Comparison of ENCODE assay signal across 13 mouse cellular contexts in genomic region chr6:100233522-100233921, GRCm38 (mm10). TPM values are rescaled to one million over a fixed set of nuclear protein-coding genes. Genes with fewer than 3 reads are reported as not detected.
A peak's percentile ranks its signal among the peaks of the same experiment; 100 is the strongest.
DNase-seq lines count a peak whose midpoint lies in the region; ATAC-seq and TF ChIP-seq lines count a peak whose summit lies in the region.
"Had no signal": no experiment of that assay in that cellular context is flagged by ENCODE, and none has a peak within 500 bp of the region (broad histone marks: within the 10 kb centered on the region; RNA-seq: fewer than 3 reads in every experiment).

No protein-coding gene starts in this region.

- peaks cover 15% of the 10 kb centered on the region; the same call in 1 of the 2 replicates for H3K79me2 ChIP-seq in liver, adult 2 months (ENCODE audit: control insufficient read depth, insufficient read depth, low read length)

- H3K36me3 ChIP-seq in liver, adult 2 months (ENCODE audit: control insufficient read depth, insufficient read depth, low read length) = peaks cover 4% of the 10 kb centered on the region; the same call in 1 of the 2 replicates
- H3K36me3 ChIP-seq in liver, embryonic 12.5 days = peaks cover 7% of the 10 kb centered on the region; the same call in 1 of the 2 replicates
- 0 out of 2 replicates have a peak, but pooled peaks cover 2% of the 10 kb centered on the region for H3K36me3 ChIP-seq in forebrain, embryonic 15.5 days
- no peaks in the 10 kb centered on the region for H3K36me3 ChIP-seq in midbrain, embryonic 14.5 days (ENCODE audit: control insufficient read depth, insufficient read depth, low read length)

- no peak overlapping the region for H3K9ac ChIP-seq in liver, adult 2 months (ENCODE audit: low read depth, low read length)
- no peak overlapping the region for H3K9ac ChIP-seq in liver, embryonic 12.5 days
- H3K9ac ChIP-seq in forebrain, embryonic 15.5 days (replicated peaks) = no peak overlapping the region
- H3K9ac ChIP-seq in midbrain, embryonic 14.5 days (replicated peaks; ENCODE audit: low read length) = no peak overlapping the region
- H3K9ac ChIP-seq: heart, embryonic 13.5 days; liver, embryonic 13.5 days had no signal

- no peak for ATAC-seq in liver, embryonic 12.5 days
- ATAC-seq in forebrain, embryonic 15.5 days (replicated peaks) = peak; percentile 83
- peak; percentile 43; the same call in 1 of the 2 replicates for ATAC-seq in midbrain, embryonic 14.5 days (ENCODE audit: low FRiP score, low TSS enrichment)

- 27% methylated on average over 3 of the region's 3 CpGs for WGBS in liver, adult 2 months
- WGBS in liver, embryonic 12.5 days (ENCODE audit: insufficient replicate concordance) = 84% methylated on average over 3 of the region's 3 CpGs
- WGBS in forebrain, embryonic 15.5 days = 12% methylated on average over 3 of the region's 3 CpGs
- WGBS in midbrain, embryonic 14.5 days = 29% methylated on average over 3 of the region's 3 CpGs

- no peaks in the 10 kb centered on the region for H3K9me3 ChIP-seq in liver, embryonic 12.5 days (replicated peaks)
- H3K9me3 ChIP-seq in forebrain, embryonic 15.5 days = no peaks in the 10 kb centered on the region
- no peaks in the 10 kb centered on the region for H3K9me3 ChIP-seq in midbrain, embryonic 14.5 days (ENCODE audit: control insufficient read depth, low read length)
- H3K9me3 ChIP-seq: G1E; heart, embryonic 13.5 days; liver, embryonic 13.5 days had no signal

- no peak for TF ChIP-seq CTCF in liver, adult 2 months (IDR thresholded peaks at IDR 0.05; ENCODE audit: low read depth, low read length)

- peaks cover 13% of the 10 kb centered on the region; the same call in 1 of the 2 replicates for H3K4me1 ChIP-seq in liver, adult 2 months (ENCODE audit: control insufficient read depth, insufficient read depth, low read length)
- peaks cover 47% of the 10 kb centered on the region for H3K4me1 ChIP-seq in liver, embryonic 12.5 days
- peaks cover 14% of the 10 kb centered on the region for H3K4me1 ChIP-seq in forebrain, embryonic 15.5 days
- peaks cover 19% of the 10 kb centered on the region for H3K4me1 ChIP-seq in midbrain, embryonic 14.5 days (ENCODE audit: control insufficient read depth, insufficient read depth, low read length)

- peak; percentile 75 for DNase-seq in liver, adult 2 months (ENCODE audit: extremely low read depth, low read depth, low spot score)
- DNase-seq in NIH3T3 (ENCODE audit: low read depth) = peak; percentile 62
- peak; percentile 69 for DNase-seq in midbrain, embryonic 14.5 days
- no peak for DNase-seq in testis, postnatal 14 days (ENCODE audit: low spot score)
- no peak for DNase-seq in left cerebral cortex, adult 11 months (ENCODE audit: low spot score)
- DNase-seq: liver, embryonic 13.5 days; spleen, adult 18-20 months; thymus, postnatal 36 days had no signal

- no peak overlapping the region for H3K4me3 ChIP-seq in liver, adult 2 months (ENCODE audit: insufficient read depth, low read depth, low read length)
- H3K4me3 ChIP-seq in liver, embryonic 12.5 days = no peak overlapping the region
- H3K4me3 ChIP-seq in forebrain, embryonic 15.5 days = no peak overlapping the region
- H3K4me3 ChIP-seq in midbrain, embryonic 14.5 days (replicated peaks; ENCODE audit: low read depth, low read length) = no peak overlapping the region
- H3K4me3 ChIP-seq: heart, embryonic 13.5 days; liver, embryonic 13.5 days had no signal

- H3K27me3 ChIP-seq in liver, adult 2 months (ENCODE audit: control insufficient read depth, insufficient read depth, low read length) = no peaks in the 10 kb centered on the region
- H3K27me3 ChIP-seq in liver, embryonic 12.5 days (replicated peaks) = no peaks in the 10 kb centered on the region
- no peaks in the 10 kb centered on the region for H3K27me3 ChIP-seq in forebrain, embryonic 15.5 days
- no peaks in the 10 kb centered on the region for H3K27me3 ChIP-seq in midbrain, embryonic 14.5 days (ENCODE audit: control insufficient read depth, insufficient read depth, low read length)
- H3K27me3 ChIP-seq: heart, embryonic 13.5 days; liver, embryonic 13.5 days had no signal

- TF ChIP-seq POLR2A in liver, adult 2 months (IDR thresholded peaks at IDR 0.05; ENCODE audit: extremely low read depth, insufficient read depth, low read length) = no peak

- H3K27ac ChIP-seq in liver, adult 2 months (replicated peaks; ENCODE audit: insufficient read depth, low read depth, low read length) = no peak overlapping the region
- H3K27ac ChIP-seq in liver, embryonic 12.5 days = no peak overlapping the region
- no peak overlapping the region for H3K27ac ChIP-seq in forebrain, embryonic 15.5 days (replicated peaks)
- no peak overlapping the region for H3K27ac ChIP-seq in midbrain, embryonic 14.5 days (replicated peaks; ENCODE audit: low read depth, low read length)
- H3K27ac ChIP-seq: heart, embryonic 13.5 days; kidney, postnatal 0 days; liver, embryonic 13.5 days had no signal

- no peak overlapping the region for H3K4me2 ChIP-seq in liver, embryonic 12.5 days
- no peak overlapping the region for H3K4me2 ChIP-seq in forebrain, embryonic 15.5 days (replicated peaks)
- no peak overlapping the region for H3K4me2 ChIP-seq in midbrain, embryonic 14.5 days (ENCODE audit: low read length)
- H3K4me2 ChIP-seq: heart, embryonic 13.5 days; liver, embryonic 13.5 days had no signal

RNA-seq across cellular contexts. Expression of gene Rybp, which starts 53.8 kb away (rescaled TPM):
- 6.7 and 8.2 TPM in 2 replicates for total RNA-seq in liver, adult 2 months (2014; rRNA removed)
- polyA plus RNA-seq in liver, adult 2 months (2012; rRNA removed) = 5.6 and 6.7 TPM in 2 replicates
- 9.8 and 10.0 TPM in 2 replicates for polyA plus RNA-seq in liver, embryonic 12.5 days (2016; fragmentation: Nextera tagmentation; extraction: Ambion mirVana)
- polyA plus RNA-seq in forebrain, embryonic 15.5 days (2015; fragmentation: Nextera tagmentation; extraction: Ambion mirVana) = 26.8 and 27.4 TPM in 2 replicates
- polyA plus RNA-seq in midbrain, embryonic 14.5 days (2014; fragmentation: Nextera tagmentation; extraction: Ambion mirVana) = 17.6 and 22.9 TPM in 2 replicates

Comparison
In these comparisons a context has a peak if more than half of its experiments do, and no peak if none do; other contexts are left out.
1. DNase-seq: peak in liver, adult 2 months (single experiment), NIH3T3 (single experiment) and midbrain, embryonic 14.5 days (single experiment); none in testis, postnatal 14 days (single experiment) and left cerebral cortex, adult 11 months (single experiment).